Mouse (Mus musculus) induced T-regulatory cell, adult 2 months (primary cell): ENCODE results near the gene Ppp6r3.
"Not testable (repeated sequence)": the region's sequence is repeated elsewhere in the genome, so short reads cannot be mapped to it uniquely, and the experiment has no call there.

ENCODE experiments used
- DNase-seq: peaks from one replicate; pipeline ENCODE4 v3.0.0-alpha.2; 2012; ENCODE audit warnings: low read depth

Ppp6r3 gene

GRCm38 (mm10) chr19:3575276-3575631, 295 bp downstream of the Ppp6r3 start:
- no peak for DNase-seq

- DNase-seq, result peak; percentile 70
Measured at GRCm38 (mm10) chr19:3574593-3575094, 905 bp downstream of the Ppp6r3 start.

GRCm38 (mm10) chr19:3564309-3564708, 11.2 kb downstream of the Ppp6r3 start:
- no peak for DNase-seq

GRCm38 (mm10) chr19:3562752-3563151, 12.8 kb downstream of the Ppp6r3 start:
- DNase-seq, result no peak

GRCm38 (mm10) chr19:3562298-3562697, 13.3 kb downstream of the Ppp6r3 start:
- no peak for DNase-seq

- no peak for DNase-seq
Measured at GRCm38 (mm10) chr19:3556169-3556827, 19.3 kb downstream of the Ppp6r3 start.

- no peak for DNase-seq
Measured at GRCm38 (mm10) chr19:3554785-3555184, 20.8 kb downstream of the Ppp6r3 start.

- DNase-seq, result no peak
Measured at GRCm38 (mm10) chr19:3551573-3552159, 23.9 kb downstream of the Ppp6r3 start.

GRCm38 (mm10) chr19:3550101-3550500, 25.4 kb downstream of the Ppp6r3 start:
- DNase-seq, result no peak

GRCm38 (mm10) chr19:3549263-3549662, 26.3 kb downstream of the Ppp6r3 start:
- no peak for DNase-seq

- DNase-seq, result no peak
Measured at GRCm38 (mm10) chr19:3548311-3548710, 27.2 kb downstream of the Ppp6r3 start.

- DNase-seq, result no peak
Measured at GRCm38 (mm10) chr19:3544995-3545394, 30.6 kb downstream of the Ppp6r3 start.

GRCm38 (mm10) chr19:3542591-3542990, 33.0 kb downstream of the Ppp6r3 start:
- no peak for DNase-seq

GRCm38 (mm10) chr19:3540997-3541396, 34.6 kb downstream of the Ppp6r3 start:
- DNase-seq, result no peak

- DNase-seq, result no peak
Measured at GRCm38 (mm10) chr19:3540254-3540653, 35.3 kb downstream of the Ppp6r3 start.

- DNase-seq, result no peak
Measured at GRCm38 (mm10) chr19:3539456-3539855, 36.1 kb downstream of the Ppp6r3 start.

- no peak for DNase-seq
Measured at GRCm38 (mm10) chr19:3537658-3538057, 37.9 kb downstream of the Ppp6r3 start.

- no peak for DNase-seq
Measured at GRCm38 (mm10) chr19:3534945-3535344, 40.6 kb downstream of the Ppp6r3 start.

GRCm38 (mm10) chr19:3533266-3533966, 42.1 kb downstream of the Ppp6r3 start:
- not testable (repeated sequence) for DNase-seq

GRCm38 (mm10) chr19:3532717-3533260, 42.8 kb downstream of the Ppp6r3 start:
- no peak for DNase-seq

GRCm38 (mm10) chr19:3529781-3530180, 45.8 kb downstream of the Ppp6r3 start:
- no peak for DNase-seq

- no peak for DNase-seq
Measured at GRCm38 (mm10) chr19:3528646-3529045, 46.9 kb downstream of the Ppp6r3 start.

GRCm38 (mm10) chr19:3527531-3527930, 48.0 kb downstream of the Ppp6r3 start:
- DNase-seq, result no peak
